Mouse (Mus musculus) frontal cortex, postnatal 10 days (tissue): ENCODE measurements around the gene Trim63.

Experiments used
- DNase-seq, 2 experiments: peaks; one replicate each; pipeline ENCODE4 v3.0.0; 2022; ENCODE audit warnings: low spot score in 2 of 2, mixed read lengths in 1 of 2

The Trim63 gene

DNA sequence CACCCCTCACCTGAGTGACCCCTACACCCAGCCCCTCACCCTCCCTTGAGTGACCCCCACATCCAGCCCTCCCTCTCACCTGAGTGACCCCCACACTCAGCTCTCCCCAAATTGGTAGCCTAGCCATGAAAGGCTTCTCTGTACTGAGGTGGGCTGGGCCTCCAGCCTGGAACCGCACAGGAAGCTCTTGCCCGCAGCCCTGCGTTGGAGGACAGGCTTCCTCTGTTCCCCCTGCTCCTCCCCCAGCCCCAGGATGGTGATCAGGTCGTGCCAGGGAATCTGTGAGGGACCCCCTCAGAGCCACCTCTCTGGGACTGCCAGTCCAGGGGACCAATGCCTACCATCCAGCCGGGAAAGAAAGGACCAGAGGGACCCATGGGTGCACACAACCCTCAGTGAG, 50.4 kb downstream of the Trim63 start:
- no peak for DNase-seq

DNA sequence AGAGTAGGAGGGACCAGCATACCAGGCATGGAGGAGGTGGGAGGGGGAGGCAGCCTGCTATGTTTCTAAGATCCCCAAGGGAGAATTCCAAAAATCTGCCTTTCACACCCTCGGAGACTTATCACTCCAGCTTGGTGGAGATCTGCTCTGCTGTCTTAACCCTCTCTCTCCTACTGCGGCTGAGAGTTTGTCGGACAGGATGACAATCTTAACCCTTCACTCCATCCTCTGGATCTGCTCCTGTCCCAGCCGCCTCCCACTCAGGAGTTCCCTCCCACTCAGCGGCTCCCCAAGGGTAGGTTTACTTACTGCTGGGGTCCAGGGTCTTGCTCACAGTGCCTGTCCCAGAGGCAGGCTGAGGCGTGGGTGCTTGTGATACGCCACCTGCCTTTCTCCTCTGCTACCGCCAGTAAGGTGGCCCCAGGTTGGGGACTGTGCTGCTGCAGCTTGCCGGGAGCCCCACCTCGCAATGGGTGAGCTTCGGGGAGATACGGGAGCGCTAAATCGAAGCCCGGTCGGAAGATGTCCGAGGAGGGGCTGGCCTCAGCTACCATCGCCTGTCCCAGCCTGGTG, 55.8 kb downstream of the Trim63 start:
- peak in 1 of 2 experiments; percentile 58 for DNase-seq

DNA sequence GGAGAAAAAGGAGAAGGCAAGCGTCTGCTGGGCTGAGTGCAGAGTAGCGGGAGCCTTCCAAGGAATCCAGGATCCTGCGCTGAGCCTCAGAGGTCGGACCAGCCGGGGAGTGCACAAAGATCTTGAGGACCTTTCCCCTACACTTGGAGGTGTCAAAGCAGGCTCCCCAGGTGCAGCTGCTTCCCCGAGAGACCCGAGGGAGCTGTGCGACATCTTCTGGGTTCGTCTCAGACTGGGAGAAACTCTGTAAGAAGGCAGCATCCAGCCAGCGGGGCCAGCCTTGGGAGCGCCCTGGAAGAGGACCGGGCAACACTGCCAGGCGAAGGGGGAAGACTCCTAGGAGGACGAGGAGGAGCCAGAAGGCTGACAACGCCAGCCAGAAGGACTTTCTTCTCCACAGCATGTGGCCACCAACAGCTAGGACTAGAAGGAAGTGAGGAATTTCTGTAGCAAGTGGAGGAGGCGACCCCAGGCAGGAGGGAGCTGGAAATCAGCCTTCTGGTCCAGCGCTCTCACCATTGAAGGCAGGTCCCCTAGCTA, 56.5 kb downstream of the Trim63 start:
- no peak for DNase-seq

DNA sequence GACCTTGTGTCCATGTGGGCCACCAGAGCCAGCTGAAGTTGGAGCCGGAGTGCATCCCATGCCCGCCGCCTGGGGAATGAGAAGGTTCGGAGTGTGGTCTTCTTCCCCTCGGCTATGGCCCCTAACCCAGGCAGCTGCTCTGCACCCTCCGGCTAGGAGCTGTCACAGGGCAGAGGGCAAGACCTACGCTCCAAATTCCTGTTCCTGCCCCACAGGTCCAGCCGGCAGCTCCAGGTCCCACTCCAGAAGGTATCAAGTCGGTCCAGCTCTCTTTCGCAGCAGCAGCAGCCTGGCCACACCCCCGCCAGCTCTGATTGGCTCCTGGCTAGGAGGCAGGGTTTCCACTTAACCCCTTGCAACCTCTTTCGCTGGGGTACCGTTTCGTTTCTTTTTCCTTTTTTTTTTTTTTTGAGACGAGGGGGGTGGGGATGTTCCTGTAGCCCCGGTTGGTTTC, 57.4 kb downstream of the Trim63 start:
- DNase-seq: peak; percentile 68 to 79

DNA sequence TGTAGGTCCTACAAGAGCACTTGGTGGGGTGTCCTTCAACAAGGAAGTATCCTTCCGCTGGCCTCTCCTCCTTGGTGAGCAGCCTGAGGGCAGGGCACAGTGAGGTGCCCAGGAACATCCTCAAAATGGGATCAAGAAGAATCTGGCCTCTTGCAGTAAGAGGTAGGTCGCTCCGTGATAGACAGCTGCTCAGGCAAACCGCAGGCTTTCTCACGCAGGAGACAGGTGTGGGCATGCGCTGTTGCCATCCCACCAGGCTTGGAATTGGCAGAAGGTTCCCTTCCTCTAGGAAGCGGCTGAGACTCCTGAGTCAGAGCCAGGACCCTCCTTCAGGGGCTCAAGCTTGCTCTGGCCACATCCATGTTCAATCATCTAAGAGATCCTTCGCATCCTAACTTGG, 58.4 kb downstream of the Trim63 start:
- no peak for DNase-seq

DNA sequence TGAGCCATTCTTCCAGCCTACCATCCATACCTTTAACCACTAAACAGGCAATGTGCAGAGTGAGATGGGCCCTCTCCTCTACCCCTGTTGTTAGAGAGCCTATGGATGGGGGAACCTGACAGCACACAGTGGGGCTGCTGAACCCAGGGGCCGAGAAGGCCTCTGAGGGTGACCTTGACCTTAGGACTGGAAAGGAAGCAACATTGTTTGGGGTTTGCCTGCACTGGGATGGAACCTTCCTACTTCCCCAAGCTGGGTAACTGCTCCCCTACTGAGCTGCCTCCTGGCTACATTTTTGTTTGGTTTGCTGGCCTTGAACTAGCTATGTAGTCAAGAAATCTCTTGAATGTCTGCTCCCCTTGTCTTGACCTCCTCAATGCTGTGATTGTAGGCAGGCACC, 59.4 kb downstream of the Trim63 start:
- DNase-seq: no peak

DNA sequence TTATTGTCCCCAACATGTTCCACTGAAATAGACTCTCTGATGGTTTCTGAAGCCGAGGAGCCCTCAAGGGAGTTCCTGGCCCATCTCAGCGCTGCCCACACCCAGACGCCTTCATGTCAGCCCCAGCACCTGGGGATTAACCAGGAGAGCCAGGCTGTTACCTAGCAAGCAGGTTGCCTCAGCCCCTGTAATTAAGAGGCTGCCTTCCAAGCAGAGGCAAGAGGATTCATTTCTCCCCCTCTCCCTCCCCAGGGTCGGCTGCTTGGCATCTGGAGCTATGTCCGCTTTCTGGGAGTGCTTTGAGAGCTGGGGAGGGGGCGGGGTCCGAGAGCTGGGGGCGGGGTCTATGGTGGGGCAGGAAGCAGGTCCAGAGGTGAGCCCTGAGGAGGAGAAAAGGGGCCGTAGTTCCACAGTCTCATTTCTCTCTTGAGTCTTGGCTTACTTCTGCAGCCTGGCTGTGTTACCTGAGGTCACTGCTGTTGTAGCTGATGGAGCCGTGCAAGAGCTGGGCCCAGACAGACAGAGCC, 63.2 kb downstream of the Trim63 start:
- no peak for DNase-seq
